Mouse (Mus musculus) brain, embryonic 14.5 days (tissue): ENCODE measurements around the gene Timm17b. TPM values are rescaled to one million over a fixed set of nuclear protein-coding genes. Genes with fewer than 3 reads are reported as not detected.

Experiments used
- DNase-seq: peaks from one replicate; pipeline ENCODE4 v3.0.0-alpha.2; 2011; ENCODE audit warnings: low read depth
- CTCF ChIP-seq: fragments of 200-500 bp; IDR thresholded peaks from 2 replicates; pipeline ENCODE4 v1.5.1; 2012; ENCODE audit warnings: inconsistent platforms, mild to moderate bottlenecking, moderate library complexity, borderline replicate concordance; ENCODE audit not compliant: insufficient read depth, insufficient read length; ENCODE audit errors: extremely low read depth
- POLR2A ChIP-seq: fragments of 200-500 bp; IDR thresholded peaks from 2 replicates; pipeline ENCODE4 v1.6.1; 2012; ENCODE audit warnings: mild to moderate bottlenecking, inconsistent platforms, borderline replicate concordance; ENCODE audit not compliant: poor library complexity, insufficient read depth, insufficient read length, severe bottlenecking; ENCODE audit errors: extremely low read depth
- polyA plus RNA-seq: library from polyadenylated mRNA; depleted of rRNA; stranded (reverse); fragments of >200 nt; gene quantifications from 2 replicates; pipeline ENCODE4 v1.2.3, GENCODE M21; 2012; rRNA removed

The Timm17b gene
- polyA plus RNA-seq, 1 experiment, result 55.5 TPM

DNA sequence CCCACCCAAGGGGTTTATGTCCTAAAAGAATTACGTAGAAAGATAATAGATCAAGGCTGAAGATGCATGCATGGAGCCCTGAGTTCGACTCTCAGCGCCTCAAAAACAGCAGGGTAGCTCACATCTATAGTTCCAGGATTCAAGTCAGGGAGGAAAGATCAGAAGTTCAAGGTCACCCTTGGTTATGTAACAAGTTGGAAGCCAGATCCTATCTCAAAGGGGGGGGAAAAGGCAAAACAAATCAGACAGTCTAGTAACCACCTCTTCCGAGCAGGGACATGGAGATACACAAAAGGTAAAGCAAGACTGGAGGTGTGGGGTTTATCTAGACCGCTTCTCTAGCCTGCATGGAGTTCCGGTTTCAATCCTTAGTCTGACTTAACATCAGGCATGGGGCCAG, 27.1 kb downstream of the Timm17b start:
- TF ChIP-seq POLR2A, result no peak
- no peak for TF ChIP-seq CTCF
- DNase-seq, result no peak

GRCm38 (mm10) chrX:7927116-7927515, 28.0 kb downstream of the Timm17b start:
- no peak for TF ChIP-seq POLR2A
- no peak for TF ChIP-seq CTCF
- DNase-seq, result no peak

GRCm38 (mm10) chrX:7928270-7928790, 29.2 kb downstream of the Timm17b start, which contains the start of gene Eras:
Eras (minus strand) TSS chrX:7928607.
- DNase-seq, result no peak
- TF ChIP-seq CTCF (no peak), POLR2A (no peak)

DNA sequence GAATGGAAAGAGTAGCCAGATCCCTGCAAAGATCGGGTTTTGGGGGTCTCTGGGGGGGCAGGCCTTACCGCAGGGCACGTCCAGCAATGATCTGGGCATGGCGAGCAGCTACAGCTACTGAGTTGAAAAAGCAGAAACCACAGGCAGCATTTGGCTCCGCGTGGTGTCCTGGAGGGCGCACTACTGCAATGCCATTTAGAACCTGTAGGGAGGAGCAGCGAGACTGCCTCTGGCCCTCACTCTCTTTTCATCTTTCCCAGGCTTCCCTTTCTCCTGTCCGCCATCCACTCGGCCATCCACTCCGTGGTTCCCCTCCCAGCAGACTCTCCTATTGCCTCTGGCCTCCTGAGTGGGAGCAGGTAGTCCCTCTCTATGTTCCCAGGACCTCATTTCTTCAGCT, 37.7 kb downstream of the Timm17b start:
- no peak for TF ChIP-seq POLR2A
- TF ChIP-seq CTCF, result peak; percentile 23; the same call in 1 of the 2 replicates

DNA sequence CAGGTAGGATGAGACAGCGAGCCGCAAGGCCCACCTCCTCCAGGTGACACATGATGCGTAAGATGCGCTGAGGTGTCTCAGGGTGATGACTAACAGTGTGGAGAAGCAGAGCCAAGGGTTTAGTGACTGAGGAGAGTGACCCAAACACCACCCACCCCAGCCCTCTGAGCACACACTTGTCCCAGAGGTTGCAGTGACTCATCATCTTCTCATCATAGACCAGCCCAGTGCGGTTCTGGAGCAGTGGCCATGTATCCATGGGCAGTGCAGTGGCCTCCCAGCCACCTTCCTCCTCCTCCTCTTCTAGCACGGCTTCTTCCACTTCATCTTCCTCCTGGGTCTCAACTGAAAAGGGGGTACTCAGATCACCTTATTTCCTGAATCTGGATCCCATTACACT, 38.5 kb downstream of the Timm17b start:
- TF ChIP-seq CTCF, result no peak
- no peak for TF ChIP-seq POLR2A
- DNase-seq, result no peak

More for the DNA sequence above, 37.7 kb downstream of the Timm17b start:
- DNase-seq, result no peak

GRCm38 (mm10) chrX:7945618-7946017, 46.5 kb downstream of the Timm17b start:
- TF ChIP-seq CTCF, result no peak
- TF ChIP-seq POLR2A, result no peak
- no peak for DNase-seq

GRCm38 (mm10) chrX:7947108-7947899, 48.1 kb downstream of the Timm17b start, which contains the start of gene Hdac6:
Hdac6 (minus strand) TSS chrX:7947889.
- TF ChIP-seq CTCF, result no peak
- peak; percentile 58; the same call in 1 of the 2 replicates for TF ChIP-seq POLR2A
- DNase-seq, result no peak

DNA sequence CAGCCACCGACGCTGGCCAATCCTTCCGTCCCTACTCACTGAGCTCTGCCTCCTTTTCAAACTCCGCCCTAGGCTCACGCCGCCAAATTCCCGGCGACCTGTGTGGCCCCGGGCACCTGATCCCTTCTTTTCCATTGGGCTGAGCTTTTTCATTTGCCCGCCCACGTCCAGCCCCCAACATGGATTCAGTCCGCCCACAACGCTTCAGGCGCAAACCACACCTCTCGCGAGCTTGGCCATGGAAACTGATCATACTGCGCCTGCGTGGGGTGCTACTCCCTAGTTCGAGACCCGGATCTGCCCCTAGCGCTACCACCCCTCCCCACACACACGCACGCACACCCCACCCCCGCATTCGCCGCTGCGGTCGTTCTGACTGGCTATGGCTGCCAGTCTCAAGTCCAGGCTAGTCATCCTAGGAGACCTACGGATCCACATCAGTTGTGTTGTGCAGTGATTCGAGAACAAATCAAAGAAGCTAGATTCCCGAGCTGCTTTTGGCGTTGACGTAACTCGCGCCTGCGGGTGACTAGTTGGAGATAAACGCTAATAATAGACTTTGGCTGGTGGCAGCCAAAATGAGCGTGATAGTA, 48.8 kb downstream of the Timm17b start:
- no peak for TF ChIP-seq CTCF
- no peak for TF ChIP-seq POLR2A
- peak; percentile 99 for DNase-seq

GRCm38 (mm10) chrX:7950091-7950490, 50.9 kb downstream of the Timm17b start:
- DNase-seq, result no peak
- TF ChIP-seq POLR2A (no peak), CTCF (no peak)

Other genes with a start within 250 kb of the Timm17b start
- gene Prickle3, start 242.1 kb upstream of the Timm17b start, polyA plus RNA-seq, result 3.3 and 3.4 TPM in 2 replicates
- 42.9 and 51.1 TPM in 2 replicates for gene Plp2, start 228.0 kb upstream of the Timm17b start, polyA plus RNA-seq
- gene Magix, start 218.1 kb upstream of the Timm17b start, polyA plus RNA-seq, result 0.14 and 0.21 TPM in 2 replicates
- gene Gpkow, start 202.2 kb upstream of the Timm17b start, polyA plus RNA-seq, result 24.5 and 28.2 TPM in 2 replicates
- 42.1 and 47.1 TPM in 2 replicates for gene Wdr45, start 185.0 kb upstream of the Timm17b start, polyA plus RNA-seq
- 0.33 and 0.63 TPM in 2 replicates for gene Gm45208, start 177.1 kb upstream of the Timm17b start, polyA plus RNA-seq
- 95.6 and 106 TPM in 2 replicates for gene Praf2, start 170.9 kb upstream of the Timm17b start, polyA plus RNA-seq
- gene Ccdc120, start 148.5 kb upstream of the Timm17b start, polyA plus RNA-seq, result 86.8 and 89.7 TPM in 2 replicates
- 14.1 and 22.6 TPM in 2 replicates for gene Tfe3, start 136.8 kb upstream of the Timm17b start, polyA plus RNA-seq
- 85.4 and 86.1 TPM in 2 replicates for gene Gripap1, start 109.6 kb upstream of the Timm17b start, polyA plus RNA-seq
- 5.7 and 6.2 TPM in 2 replicates for gene Kcnd1, start 77.1 kb upstream of the Timm17b start, polyA plus RNA-seq
- gene Otud5, start 58.0 kb upstream of the Timm17b start, polyA plus RNA-seq, result 42.4 and 56.4 TPM in 2 replicates
- 19.8 and 23.3 TPM in 2 replicates for gene Pim2, start 21.1 kb upstream of the Timm17b start, polyA plus RNA-seq
- gene Slc35a2, start 15.3 kb upstream of the Timm17b start, polyA plus RNA-seq, result 41.0 and 60.1 TPM in 2 replicates
- 191 and 193 TPM in 2 replicates for gene Pqbp1, start 88 bp upstream of the Timm17b start, polyA plus RNA-seq
- not detected in 2 replicates for gene Gm10491, start 8.5 kb downstream of the Timm17b start, polyA plus RNA-seq
- not detected in 2 replicates for gene Gm10490, start 10.2 kb downstream of the Timm17b start, polyA plus RNA-seq
- 88.1 and 140 TPM in 2 replicates for gene Pcsk1n, start 20.5 kb downstream of the Timm17b start, polyA plus RNA-seq
- 0.06 TPM in 1 of 2 replicates, not detected in the other for gene Eras, start 29.2 kb downstream of the Timm17b start, polyA plus RNA-seq
- 114 and 119 TPM in 2 replicates for gene Hdac6, start 48.5 kb downstream of the Timm17b start, polyA plus RNA-seq
- gene Gata1, start 78.7 kb downstream of the Timm17b start, polyA plus RNA-seq, result 0.29 and 0.44 TPM in 2 replicates
- gene Glod5, start 119.1 kb downstream of the Timm17b start, polyA plus RNA-seq, result 0.33 and 0.43 TPM in 2 replicates
- 46.5 and 56.7 TPM in 2 replicates for gene Suv39h1, start 175.4 kb downstream of the Timm17b start, polyA plus RNA-seq
- gene Was, start 191.1 kb downstream of the Timm17b start, polyA plus RNA-seq, result 0.52 and 1.00 TPM in 2 replicates
- 235 and 257 TPM in 2 replicates for gene Wdr13, start 233.5 kb downstream of the Timm17b start, polyA plus RNA-seq
- 336 and 439 TPM in 2 replicates for gene Rbm3, start 246.5 kb downstream of the Timm17b start, polyA plus RNA-seq